Mouse (Mus musculus): ENCODE results near the gene Mthfsd.
A peak's percentile ranks its signal among the peaks of the same experiment; 100 is the strongest.

DNA sequence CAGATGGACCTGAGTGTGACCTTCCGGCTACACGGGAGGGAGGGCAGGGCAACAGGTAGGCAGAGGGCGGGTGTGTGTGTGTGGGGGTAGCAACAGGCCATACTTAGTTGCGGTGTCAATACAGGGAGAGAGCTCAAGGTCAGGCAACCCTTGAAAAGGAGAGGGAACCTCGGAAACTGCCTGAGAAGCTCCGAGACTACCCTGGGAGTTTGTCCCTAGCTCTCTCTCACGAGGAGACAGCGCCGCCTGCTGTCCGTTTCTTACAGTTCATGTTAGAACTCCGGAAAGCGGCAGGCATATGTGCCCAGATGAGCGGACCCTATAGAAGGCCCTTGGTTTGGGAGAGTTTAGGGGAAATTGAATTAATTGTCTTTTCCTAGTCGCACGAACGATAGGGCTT, 15.6 kb downstream of the Mthfsd start:
- TF ChIP-seq CTCF (IDR thresholded peaks at IDR 0.05; ENCODE audit: low read depth, low read length) (peak; percentile 90), POLR2A (IDR thresholded peaks at IDR 0.05; ENCODE audit: extremely low read depth, insufficient read depth, low read length) (no peak)

All from liver, adult 2 months (tissue).